Mouse (Mus musculus): ENCODE measurements around the gene Gm21970. TPM values are rescaled to one million over a fixed set of nuclear protein-coding genes. Genes with fewer than 3 reads are reported as not detected.
"Not testable (repeated sequence)": the region's sequence is repeated elsewhere in the genome, so short reads cannot be mapped to it uniquely, and the experiment has no call there.

Gene Gm21970
- polyA plus RNA-seq, 1 experiment, result not detected

DNA sequence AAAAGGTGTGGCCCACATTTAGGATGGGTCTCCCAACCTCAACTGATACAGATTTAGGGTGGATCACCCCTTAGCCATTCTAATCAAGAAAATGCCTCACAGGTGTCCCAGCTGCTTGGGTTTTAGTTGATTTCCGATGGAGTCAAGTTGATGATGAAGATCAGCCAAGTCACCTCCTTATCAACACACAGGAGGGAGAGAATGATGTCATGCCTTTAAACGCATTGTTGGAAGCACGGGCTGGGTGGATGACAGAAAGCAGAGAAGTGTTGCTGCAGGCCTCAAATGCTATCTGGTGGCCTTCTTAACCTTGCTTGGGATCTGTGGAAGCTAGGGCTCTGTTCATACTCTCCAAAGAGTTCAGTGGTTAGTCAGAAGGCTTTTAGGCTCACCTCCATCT, 42.6 kb downstream of the Gm21970 start:
- TF ChIP-seq TCF12 (IDR thresholded peaks at IDR 0.05; ENCODE audit: insufficient read depth, poor library complexity, severe bottlenecking) (no peak), CEBPB (IDR thresholded peaks at IDR 0.05; ENCODE audit: insufficient read depth, poor library complexity, severe bottlenecking) (no peak), POLR2AphosphoS2 (IDR thresholded peaks at IDR 0.05; ENCODE audit: insufficient read length, low read depth) (no peak), MYOD1 (IDR thresholded peaks at IDR 0.05; ENCODE audit: control insufficient read depth in 1 of 3, insufficient read length in 2 of 3, low read depth in 2 of 3) (no peak), SRF (IDR thresholded peaks at IDR 0.05; ENCODE audit: control insufficient read depth, insufficient read length, low read depth) (no peak), E2F4 (IDR thresholded peaks at IDR 0.05; ENCODE audit: insufficient read depth) (no peak), MAX (IDR thresholded peaks at IDR 0.05; ENCODE audit: low read depth) (no peak), TCF3 (IDR thresholded peaks at IDR 0.05; ENCODE audit: insufficient read length, low read depth) (no peak), POLR2A (IDR thresholded peaks at IDR 0.05; ENCODE audit: insufficient read length, low read depth) (no peak), USF1 (IDR thresholded peaks at IDR 0.05; ENCODE audit: low read depth) (no peak), MYOG (IDR thresholded peaks at IDR 0.05; ENCODE audit: control insufficient read depth in 1 of 3, insufficient read depth in 1 of 3, insufficient read length in 2 of 3, low read depth in 2 of 3) (no peak), REST (IDR thresholded peaks at IDR 0.05; ENCODE audit: insufficient read depth, insufficient read length) (no peak)

GRCm38 (mm10) chr16:91438081-91438480, 46.6 kb downstream of the Gm21970 start:
- Histone ChIP-seq H3ac (ENCODE audit: control insufficient read depth, insufficient read length) (no peak overlapping the region), H3K4me2 (ENCODE audit: low read depth) (no peak overlapping the region), H3K27me3 (ENCODE audit: control insufficient read depth, insufficient read depth, insufficient read length) (peaks cover 35% of the 10 kb centered on the region), H3K4me3 (no peak overlapping the region), H3K79me2 (ENCODE audit: control insufficient read depth, insufficient read depth) (no peaks in the 10 kb centered on the region), H3K36me3 (ENCODE audit: control insufficient read depth, insufficient read depth) (no peaks in the 10 kb centered on the region)
- no peak for TF ChIP-seq USF1 (IDR thresholded peaks at IDR 0.05; ENCODE audit: low read depth)
- TF ChIP-seq MAX (IDR thresholded peaks at IDR 0.05; ENCODE audit: low read depth), result no peak
- TF ChIP-seq POLR2A (IDR thresholded peaks at IDR 0.05; ENCODE audit: insufficient read length, low read depth), result no peak
- TF ChIP-seq MYOG (IDR thresholded peaks at IDR 0.05; ENCODE audit: control insufficient read depth in 1 of 3, insufficient read depth in 1 of 3, insufficient read length in 2 of 3, low read depth in 2 of 3), result no peak
- no peak for TF ChIP-seq E2F4 (IDR thresholded peaks at IDR 0.05; ENCODE audit: insufficient read depth)
- TF ChIP-seq SRF (IDR thresholded peaks at IDR 0.05; ENCODE audit: control insufficient read depth, insufficient read length, low read depth), result no peak
- no peak for TF ChIP-seq POLR2AphosphoS2 (IDR thresholded peaks at IDR 0.05; ENCODE audit: insufficient read length, low read depth)
- no peak for TF ChIP-seq TCF3 (IDR thresholded peaks at IDR 0.05; ENCODE audit: insufficient read length, low read depth)
- no peak for TF ChIP-seq REST (IDR thresholded peaks at IDR 0.05; ENCODE audit: insufficient read depth, insufficient read length)
- TF ChIP-seq TCF12 (IDR thresholded peaks at IDR 0.05; ENCODE audit: insufficient read depth, poor library complexity, severe bottlenecking), result no peak
- no peak for TF ChIP-seq MYOD1 (IDR thresholded peaks at IDR 0.05; ENCODE audit: control insufficient read depth in 1 of 3, insufficient read length in 2 of 3, low read depth in 2 of 3)
- no peak for TF ChIP-seq CEBPB (IDR thresholded peaks at IDR 0.05; ENCODE audit: insufficient read depth, poor library complexity, severe bottlenecking)

More for the DNA sequence above, 42.6 kb downstream of the Gm21970 start:
- Histone ChIP-seq H3K4me3 (no peak overlapping the region), H3ac (ENCODE audit: control insufficient read depth, insufficient read length) (no peak overlapping the region), H3K27me3 (ENCODE audit: control insufficient read depth, insufficient read depth, insufficient read length) (peaks cover 27% of the 10 kb centered on the region), H3K79me2 (ENCODE audit: control insufficient read depth, insufficient read depth) (no peaks in the 10 kb centered on the region), H3K36me3 (ENCODE audit: control insufficient read depth, insufficient read depth) (no peaks in the 10 kb centered on the region), H3K4me2 (ENCODE audit: low read depth) (no peak overlapping the region)

- not testable (repeated sequence) for H3K4me2 ChIP-seq (ENCODE audit: low read depth); H3K4me3 ChIP-seq; H3ac ChIP-seq (ENCODE audit: control insufficient read depth, insufficient read length); H3K79me2 ChIP-seq (ENCODE audit: control insufficient read depth, insufficient read depth); H3K36me3 ChIP-seq (ENCODE audit: control insufficient read depth, insufficient read depth)
- peaks cover 34% of the 10 kb centered on the region for H3K27me3 ChIP-seq (ENCODE audit: control insufficient read depth, insufficient read depth, insufficient read length)
Observed at GRCm38 (mm10) chr16:91438599-91438998, 47.1 kb downstream of the Gm21970 start.

DNA sequence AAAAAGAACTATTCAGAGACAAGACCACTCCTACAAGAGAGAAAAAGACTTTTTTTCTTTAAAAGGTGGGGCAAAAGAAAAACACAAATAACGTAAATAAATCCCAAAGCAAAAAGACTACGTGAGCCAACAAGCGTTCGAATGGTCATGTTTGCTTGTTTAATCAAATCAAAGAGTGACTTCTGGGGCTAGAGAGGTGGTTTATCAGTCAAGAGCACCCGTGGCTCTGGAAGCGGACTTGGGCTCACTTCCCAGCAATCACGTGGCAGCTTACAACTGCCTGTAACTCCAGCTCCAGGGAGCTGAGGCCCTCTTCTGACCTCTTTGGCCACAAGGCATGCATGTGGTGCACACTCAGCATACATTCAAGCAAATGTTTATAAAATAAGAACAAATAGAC, 49.8 kb downstream of the Gm21970 start:
- H3K27me3 ChIP-seq (ENCODE audit: control insufficient read depth, insufficient read depth, insufficient read length), result peaks cover 21% of the 10 kb centered on the region
- H3K79me2 ChIP-seq (ENCODE audit: control insufficient read depth, insufficient read depth), result no peaks in the 10 kb centered on the region
- H3K4me3 ChIP-seq, result no peak overlapping the region

GRCm38 (mm10) chr16:91441811-91442240, 50.3 kb downstream of the Gm21970 start:
- Histone ChIP-seq H3K36me3 (ENCODE audit: control insufficient read depth, insufficient read depth) (no peaks in the 10 kb centered on the region), H3ac (ENCODE audit: control insufficient read depth, insufficient read length) (no peak overlapping the region), H3K4me3 (no peak overlapping the region), H3K27me3 (ENCODE audit: control insufficient read depth, insufficient read depth, insufficient read length) (peaks cover 21% of the 10 kb centered on the region), H3K4me2 (ENCODE audit: low read depth) (no peak overlapping the region), H3K79me2 (ENCODE audit: control insufficient read depth, insufficient read depth) (no peaks in the 10 kb centered on the region)
- no peak for TF ChIP-seq E2F4 (IDR thresholded peaks at IDR 0.05; ENCODE audit: insufficient read depth)
- no peak for TF ChIP-seq TCF3 (IDR thresholded peaks at IDR 0.05; ENCODE audit: insufficient read length, low read depth)
- TF ChIP-seq TCF12 (IDR thresholded peaks at IDR 0.05; ENCODE audit: insufficient read depth, poor library complexity, severe bottlenecking), result no peak
- TF ChIP-seq MYOG (IDR thresholded peaks at IDR 0.05; ENCODE audit: control insufficient read depth in 1 of 3, insufficient read depth in 1 of 3, insufficient read length in 2 of 3, low read depth in 2 of 3), result no peak
- no peak for TF ChIP-seq REST (IDR thresholded peaks at IDR 0.05; ENCODE audit: insufficient read depth, insufficient read length)
- TF ChIP-seq POLR2AphosphoS2 (IDR thresholded peaks at IDR 0.05; ENCODE audit: insufficient read length, low read depth), result no peak
- no peak for TF ChIP-seq SRF (IDR thresholded peaks at IDR 0.05; ENCODE audit: control insufficient read depth, insufficient read length, low read depth)
- TF ChIP-seq MYOD1 (IDR thresholded peaks at IDR 0.05; ENCODE audit: control insufficient read depth in 1 of 3, insufficient read length in 2 of 3, low read depth in 2 of 3), result no peak
- TF ChIP-seq POLR2A (IDR thresholded peaks at IDR 0.05; ENCODE audit: insufficient read length, low read depth), result no peak
- no peak for TF ChIP-seq CEBPB (IDR thresholded peaks at IDR 0.05; ENCODE audit: insufficient read depth, poor library complexity, severe bottlenecking)
- TF ChIP-seq USF1 (IDR thresholded peaks at IDR 0.05; ENCODE audit: low read depth), result no peak
- TF ChIP-seq MAX (IDR thresholded peaks at IDR 0.05; ENCODE audit: low read depth), result no peak

More for the DNA sequence above, 49.8 kb downstream of the Gm21970 start:
- Histone ChIP-seq H3K4me2 (ENCODE audit: low read depth) (no peak overlapping the region), H3K36me3 (ENCODE audit: control insufficient read depth, insufficient read depth) (no peaks in the 10 kb centered on the region), H3ac (ENCODE audit: control insufficient read depth, insufficient read length) (no peak overlapping the region)
- no peak for TF ChIP-seq POLR2A (IDR thresholded peaks at IDR 0.05; ENCODE audit: insufficient read length, low read depth)
- no peak for TF ChIP-seq REST (IDR thresholded peaks at IDR 0.05; ENCODE audit: insufficient read depth, insufficient read length)
- TF ChIP-seq USF1 (IDR thresholded peaks at IDR 0.05; ENCODE audit: low read depth), result peak; percentile 45
- TF ChIP-seq TCF12 (IDR thresholded peaks at IDR 0.05; ENCODE audit: insufficient read depth, poor library complexity, severe bottlenecking), result no peak
- TF ChIP-seq E2F4 (IDR thresholded peaks at IDR 0.05; ENCODE audit: insufficient read depth), result no peak
- no peak for TF ChIP-seq MAX (IDR thresholded peaks at IDR 0.05; ENCODE audit: low read depth)
